Mouse (Mus musculus): ENCODE results near the gene Klhl5. TPM values are rescaled to one million over a fixed set of nuclear protein-coding genes. Genes with fewer than 3 reads are reported as not detected.

The Klhl5 gene
- polyA plus RNA-seq, 1 experiment from 2014 or later: 3.5 TPM

- H3K9me3 ChIP-seq (replicated peaks; ENCODE audit: control insufficient read depth, low read length): no peaks in the 10 kb centered on the region
- WGBS (ENCODE audit: insufficient replicate concordance): 62% methylated on average over 4 of the region's 4 CpGs
- ATAC-seq (ENCODE audit: low read depth): no peak
- no peaks in the 10 kb centered on the region for H3K4me1 ChIP-seq (ENCODE audit: control insufficient read depth, low read depth, low read length)
- no peaks in the 10 kb centered on the region for H3K36me3 ChIP-seq (ENCODE audit: control insufficient read depth, insufficient read depth)
- H3K9ac ChIP-seq (ENCODE audit: low read depth, low read length): no peak overlapping the region
- H3K27me3 ChIP-seq (ENCODE audit: control insufficient read depth, insufficient read depth, low read depth, low read length): no peaks in the 10 kb centered on the region
- H3K27ac ChIP-seq (ENCODE audit: low read length): no peak overlapping the region
- H3K4me2 ChIP-seq (ENCODE audit: low read depth, low read length): no peak overlapping the region
- H3K4me3 ChIP-seq (ENCODE audit: low read depth, low read length): no peak overlapping the region
Measured at GRCm38 (mm10) chr5:65181794-65182169, 74.4 kb downstream of the Klhl5 start.

GRCm38 (mm10) chr5:65182268-65182667 lies 74.9 kb downstream of the Klhl5 start:
- Histone ChIP-seq H3K4me3 (ENCODE audit: low read depth, low read length) (no peak overlapping the region), H3K27me3 (ENCODE audit: control insufficient read depth, insufficient read depth, low read depth, low read length) (no peaks in the 10 kb centered on the region), H3K9ac (ENCODE audit: low read depth, low read length) (no peak overlapping the region), H3K36me3 (ENCODE audit: control insufficient read depth, insufficient read depth) (no peaks in the 10 kb centered on the region), H3K27ac (ENCODE audit: low read length) (no peak overlapping the region), H3K9me3 (replicated peaks; ENCODE audit: control insufficient read depth, low read length) (no peaks in the 10 kb centered on the region), H3K4me2 (ENCODE audit: low read depth, low read length) (no peak overlapping the region), H3K4me1 (ENCODE audit: control insufficient read depth, low read depth, low read length) (no peaks in the 10 kb centered on the region)
- ATAC-seq (ENCODE audit: low read depth): no peak
- 61% methylated on average over 1 of the region's 1 CpGs for WGBS (ENCODE audit: insufficient replicate concordance)

- 72% methylated on average over 5 of the region's 5 CpGs for WGBS (ENCODE audit: insufficient replicate concordance)
- Histone ChIP-seq H3K9me3 (replicated peaks; ENCODE audit: control insufficient read depth, low read length) (no peaks in the 10 kb centered on the region; the same call in 1 of the 2 replicates), H3K27me3 (ENCODE audit: control insufficient read depth, insufficient read depth, low read depth, low read length) (no peaks in the 10 kb centered on the region), H3K27ac (ENCODE audit: low read length) (no peak overlapping the region), H3K4me3 (ENCODE audit: low read depth, low read length) (no peak overlapping the region), H3K4me1 (ENCODE audit: control insufficient read depth, low read depth, low read length) (no peaks in the 10 kb centered on the region), H3K36me3 (ENCODE audit: control insufficient read depth, insufficient read depth) (no peaks in the 10 kb centered on the region), H3K4me2 (ENCODE audit: low read depth, low read length) (no peak overlapping the region), H3K9ac (ENCODE audit: low read depth, low read length) (no peak overlapping the region)
- ATAC-seq (ENCODE audit: low read depth): no peak
Measured at GRCm38 (mm10) chr5:65191601-65192000, 84.3 kb downstream of the Klhl5 start.

- no peak overlapping the region for H3K27ac ChIP-seq (ENCODE audit: low read length)
- 64% methylated on average over 9 of the region's 9 CpGs for WGBS (ENCODE audit: insufficient replicate concordance)
- H3K9ac ChIP-seq (ENCODE audit: low read depth, low read length): no peak overlapping the region
- no peak for ATAC-seq (ENCODE audit: low read depth)
- H3K36me3 ChIP-seq (ENCODE audit: control insufficient read depth, insufficient read depth): no peaks in the 10 kb centered on the region
- no peak overlapping the region for H3K4me3 ChIP-seq (ENCODE audit: low read depth, low read length)
- H3K4me1 ChIP-seq (ENCODE audit: control insufficient read depth, low read depth, low read length): peaks cover 3% of the 10 kb centered on the region; the same call in 1 of the 2 replicates
- H3K27me3 ChIP-seq (ENCODE audit: control insufficient read depth, insufficient read depth, low read depth, low read length): no peaks in the 10 kb centered on the region
- H3K4me2 ChIP-seq (ENCODE audit: low read depth, low read length): no peak overlapping the region
- no peaks in the 10 kb centered on the region; the same call in 1 of the 2 replicates for H3K9me3 ChIP-seq (replicated peaks; ENCODE audit: control insufficient read depth, low read length)
Measured at GRCm38 (mm10) chr5:65194441-65194840, 87.1 kb downstream of the Klhl5 start.

- Histone ChIP-seq H3K4me2 (ENCODE audit: low read depth, low read length) (peak within 1 kb of the TSS; percentile 86), H3K9ac (ENCODE audit: low read depth, low read length) (peak within 1 kb of the TSS; percentile 65), H3K4me1 (ENCODE audit: control insufficient read depth, low read depth, low read length) (peaks cover 8% of the 10 kb centered on the region), H3K9me3 (replicated peaks; ENCODE audit: control insufficient read depth, low read length) (no peaks in the 10 kb centered on the region), H3K27ac (ENCODE audit: low read length) (peak within 1 kb of the TSS; percentile 58; the same call in 1 of the 2 replicates), H3K27me3 (ENCODE audit: control insufficient read depth, insufficient read depth, low read depth, low read length) (no peaks in the 10 kb centered on the region), H3K36me3 (ENCODE audit: control insufficient read depth, insufficient read depth) (no peaks in the 10 kb centered on the region), H3K4me3 (ENCODE audit: low read depth, low read length) (peak within 1 kb of the TSS; percentile 68)
- WGBS (ENCODE audit: insufficient replicate concordance): under 1% methylated on average over 37 of the region's 37 CpGs
- peak; percentile 99 for ATAC-seq (ENCODE audit: low read depth)
Measured at GRCm38 (mm10) chr5:65199346-65200128, 92.2 kb downstream of the Klhl5 start, which contains the start of gene Wdr19. Wdr19 (plus strand) TSS chr5:65199696.

- Histone ChIP-seq H3K4me2 (ENCODE audit: low read depth, low read length) (no peak overlapping the region), H3K4me1 (ENCODE audit: control insufficient read depth, low read depth, low read length) (peaks cover 5% of the 10 kb centered on the region), H3K36me3 (ENCODE audit: control insufficient read depth, insufficient read depth) (no peaks in the 10 kb centered on the region), H3K4me3 (ENCODE audit: low read depth, low read length) (no peak overlapping the region), H3K9ac (ENCODE audit: low read depth, low read length) (no peak overlapping the region), H3K9me3 (replicated peaks; ENCODE audit: control insufficient read depth, low read length) (no peaks in the 10 kb centered on the region), H3K27ac (ENCODE audit: low read length) (no peak overlapping the region), H3K27me3 (ENCODE audit: control insufficient read depth, insufficient read depth, low read depth, low read length) (no peaks in the 10 kb centered on the region)
- 70% methylated on average over 2 of the region's 2 CpGs for WGBS (ENCODE audit: insufficient replicate concordance)
- ATAC-seq (ENCODE audit: low read depth): no peak
Measured at GRCm38 (mm10) chr5:65204726-65205125, 97.4 kb downstream of the Klhl5 start.

GRCm38 (mm10) chr5:65213321-65213720 lies 106.0 kb downstream of the Klhl5 start:
- Histone ChIP-seq H3K36me3 (ENCODE audit: control insufficient read depth, insufficient read depth) (no peaks in the 10 kb centered on the region), H3K9ac (ENCODE audit: low read depth, low read length) (no peak overlapping the region), H3K4me1 (ENCODE audit: control insufficient read depth, low read depth, low read length) (no peaks in the 10 kb centered on the region), H3K4me2 (ENCODE audit: low read depth, low read length) (no peak overlapping the region), H3K27ac (ENCODE audit: low read length) (no peak overlapping the region), H3K27me3 (ENCODE audit: control insufficient read depth, insufficient read depth, low read depth, low read length) (no peaks in the 10 kb centered on the region), H3K9me3 (replicated peaks; ENCODE audit: control insufficient read depth, low read length) (no peaks in the 10 kb centered on the region), H3K4me3 (ENCODE audit: low read depth, low read length) (no peak overlapping the region)
- 25% methylated on average over 7 of the region's 7 CpGs for WGBS (ENCODE audit: insufficient replicate concordance)
- ATAC-seq (ENCODE audit: low read depth): no peak

Other genes starting within 250 kb of the Klhl5 start
- gene Tlr1, start 174.0 kb upstream of the Klhl5 start, polyA plus RNA-seq (2015; fragmentation: Nextera tagmentation; extraction: Ambion mirVana): 0.86 and 1.5 TPM in 2 replicates
- 0.42 and 0.89 TPM in 2 replicates for gene Tlr6, start 147.4 kb upstream of the Klhl5 start, polyA plus RNA-seq (2015; fragmentation: Nextera tagmentation; extraction: Ambion mirVana)
- 12.9 and 13.3 TPM in 2 replicates for gene Fam114a1, start 137.5 kb upstream of the Klhl5 start, polyA plus RNA-seq (2015; fragmentation: Nextera tagmentation; extraction: Ambion mirVana)
- gene Tmem156, start 15.4 kb upstream of the Klhl5 start, polyA plus RNA-seq (2015; fragmentation: Nextera tagmentation; extraction: Ambion mirVana): 0.64 and 0.72 TPM in 2 replicates
- gene Wdr19, start 92.2 kb downstream of the Klhl5 start, polyA plus RNA-seq (2015; fragmentation: Nextera tagmentation; extraction: Ambion mirVana): 0.59 and 1.2 TPM in 2 replicates
- gene Rfc1, start 228.1 kb downstream of the Klhl5 start, polyA plus RNA-seq (2015; fragmentation: Nextera tagmentation; extraction: Ambion mirVana): 31.6 and 36.1 TPM in 2 replicates
- 14.1 and 14.4 TPM in 2 replicates for gene Klb, start 240.8 kb downstream of the Klhl5 start, polyA plus RNA-seq (2015; fragmentation: Nextera tagmentation; extraction: Ambion mirVana)